Mouse (Mus musculus): ENCODE data around the gene Pcsk2.

GRCm38 (mm10) chr2:143776448-143776847, 230.5 kb downstream of the Pcsk2 start:
- TF ChIP-seq CTCF (IDR thresholded peaks at IDR 0.05; ENCODE audit: insufficient read depth, low read length) (no peak), POLR2A (IDR thresholded peaks at IDR 0.05; ENCODE audit: borderline replicate concordance, extremely low read depth, low read depth, low read length) (no peak)

Measured in lung, adult 2 months (tissue).